Mouse (Mus musculus): ENCODE measurements around the gene Kifc5b.
"Not testable (repeated sequence)": the region's sequence is repeated elsewhere in the genome, so short reads cannot be mapped to it uniquely, and the experiment has no call there.

Gene Kifc5b

DNA sequence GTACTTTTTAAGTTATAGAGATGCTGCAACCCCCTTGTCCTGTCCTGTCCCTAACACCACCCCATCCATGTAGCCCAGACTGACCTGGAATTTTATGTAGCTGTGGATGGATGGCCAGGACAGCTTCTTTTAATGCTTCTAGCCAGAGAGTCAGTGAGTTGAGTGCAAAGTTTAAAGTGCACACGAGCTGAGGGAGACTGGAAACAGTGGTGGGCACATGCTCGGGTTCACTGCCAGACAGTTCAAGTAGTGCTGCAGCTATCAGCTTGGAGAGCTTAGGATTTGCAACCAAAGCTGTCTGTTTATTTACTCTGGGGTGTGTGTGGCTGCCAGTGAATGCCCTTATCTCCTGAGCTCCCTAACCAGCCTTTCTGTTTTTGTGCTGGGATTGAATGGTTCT lies 2.6 kb downstream of the Kifc5b start:
- DNase-seq (ENCODE audit: low read depth): not testable (repeated sequence)

DNA sequence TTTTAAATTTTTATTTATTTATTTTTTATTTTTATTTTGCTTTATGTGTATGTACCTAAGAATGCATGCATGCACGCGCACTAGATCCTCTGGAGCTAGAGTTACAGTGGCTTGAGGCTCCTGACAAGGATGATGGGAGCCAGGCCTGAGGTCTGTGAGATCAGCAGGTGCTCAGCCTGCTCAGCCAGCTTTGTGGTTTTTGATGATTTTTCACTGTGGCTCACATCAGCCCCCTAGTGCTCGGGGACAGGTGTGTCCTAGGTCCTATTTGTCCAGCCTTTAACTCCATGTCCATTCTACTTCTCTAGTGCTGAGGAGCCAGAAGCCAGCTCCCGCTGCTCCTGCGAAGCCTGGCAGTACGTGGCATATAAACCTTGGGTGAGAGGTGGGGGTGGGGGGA lies 5.5 kb downstream of the Kifc5b start:
- not testable (repeated sequence) for DNase-seq (ENCODE audit: low read depth)

- DNase-seq (ENCODE audit: low read depth): not testable (repeated sequence)
These were observed 8.5 kb downstream of the Kifc5b start for GRCm38 (mm10) chr17:26925414-26925813.

- peak; percentile 60 for DNase-seq (ENCODE audit: low read depth)
These were observed 14.9 kb downstream of the Kifc5b start for GRCm38 (mm10) chr17:26931795-26932194.

DNA sequence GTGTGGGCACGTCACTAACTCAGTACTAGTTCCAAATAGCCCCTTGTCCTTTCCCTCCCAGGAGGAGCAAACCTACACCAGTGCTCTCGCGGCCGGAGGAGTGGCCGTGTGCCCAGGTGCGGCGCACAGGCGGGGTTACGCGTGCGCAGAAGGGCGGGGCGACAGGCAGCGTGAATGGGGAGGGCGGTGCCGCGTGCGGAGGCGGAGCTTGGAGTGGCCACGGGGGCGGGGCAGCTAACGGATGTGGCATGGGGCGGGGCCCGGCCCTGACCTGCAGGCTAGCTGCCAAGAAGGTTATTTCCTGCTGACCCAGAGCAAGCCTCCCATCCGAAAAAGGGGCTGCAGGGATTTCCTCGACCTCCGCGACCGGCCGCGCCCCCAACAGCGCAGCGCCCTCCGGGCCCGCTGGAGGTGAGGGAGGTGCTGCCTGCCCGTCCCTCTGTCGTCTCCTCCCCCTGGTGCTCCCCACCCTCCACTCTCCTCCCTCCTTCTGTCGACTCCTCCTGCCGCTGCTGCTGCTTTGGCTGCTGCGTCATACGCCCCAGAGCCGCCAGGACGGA lies 16.0 kb downstream of the Kifc5b start, which contains the start of gene Phf1:
Phf1 (plus strand) TSS at position 214 of the 560 bp plus-strand sequence.
- DNase-seq (ENCODE audit: low read depth): peak; percentile 97

DNA sequence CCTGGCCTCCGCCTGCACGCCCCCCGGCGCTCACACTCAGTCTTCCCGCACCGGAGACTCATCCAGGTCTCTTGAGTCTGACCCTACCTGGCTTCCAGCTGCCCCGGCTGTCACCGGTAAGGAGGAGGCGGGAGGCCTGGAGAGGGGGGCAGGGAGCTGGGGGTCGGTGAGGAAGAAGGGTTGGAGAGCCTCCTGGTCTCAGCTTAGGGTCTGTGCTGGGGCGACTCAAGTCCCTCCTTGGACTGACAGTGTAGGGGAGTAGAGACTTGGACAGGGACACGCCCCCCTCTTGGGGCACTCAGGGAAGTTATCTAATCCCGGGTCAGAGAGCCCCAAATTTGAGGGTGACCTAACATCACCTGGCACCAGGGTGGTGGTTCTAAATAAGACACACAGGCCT lies 16.5 kb downstream of the Kifc5b start:
- DNase-seq (ENCODE audit: low read depth): no peak

DNA sequence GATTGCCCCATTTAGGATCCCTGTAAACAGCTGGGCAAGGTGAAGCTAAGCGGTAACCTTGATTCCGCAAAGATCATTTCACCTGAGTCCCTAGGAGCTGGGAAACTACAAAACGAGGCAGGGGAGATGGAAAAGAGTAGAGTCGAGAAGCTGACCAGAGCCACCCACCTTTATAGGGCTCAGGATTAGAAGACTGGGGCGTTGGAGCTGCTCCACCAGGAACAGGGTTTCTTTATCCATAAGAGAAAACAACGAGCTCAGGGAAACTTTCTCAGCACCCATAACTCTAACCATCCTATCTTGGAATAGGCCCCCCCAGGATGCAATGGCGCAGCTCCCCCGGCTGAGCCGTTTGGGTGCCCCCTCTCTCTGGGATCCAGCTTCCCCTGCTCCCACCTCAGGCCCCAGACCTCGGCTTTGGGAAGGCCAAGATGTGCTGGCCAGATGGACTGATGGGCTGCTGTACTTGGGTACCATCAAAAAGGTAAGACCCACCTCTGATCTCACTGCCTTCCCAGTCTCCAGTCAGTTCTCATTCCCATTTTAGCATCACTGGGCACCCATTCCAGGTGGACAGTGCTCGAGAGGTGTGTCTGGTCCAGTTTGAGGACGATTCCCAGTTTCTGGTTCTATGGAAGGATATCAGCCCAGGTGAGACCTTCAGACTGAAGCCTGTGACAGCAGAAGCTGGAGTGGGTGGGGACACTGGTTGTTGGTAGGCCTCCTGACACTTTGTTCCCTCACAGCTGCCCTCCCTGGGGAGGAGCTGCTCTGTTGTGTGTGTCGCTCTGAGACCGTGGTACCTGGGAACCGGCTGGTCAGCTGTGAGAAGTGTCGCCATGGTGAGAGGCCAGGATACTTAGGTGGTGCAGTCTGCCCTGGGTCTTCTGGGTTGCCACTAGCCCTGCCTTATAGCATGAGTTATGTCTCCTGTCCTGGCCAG lies 17.3 kb downstream of the Kifc5b start:
- no peak for DNase-seq (ENCODE audit: low read depth)

DNA sequence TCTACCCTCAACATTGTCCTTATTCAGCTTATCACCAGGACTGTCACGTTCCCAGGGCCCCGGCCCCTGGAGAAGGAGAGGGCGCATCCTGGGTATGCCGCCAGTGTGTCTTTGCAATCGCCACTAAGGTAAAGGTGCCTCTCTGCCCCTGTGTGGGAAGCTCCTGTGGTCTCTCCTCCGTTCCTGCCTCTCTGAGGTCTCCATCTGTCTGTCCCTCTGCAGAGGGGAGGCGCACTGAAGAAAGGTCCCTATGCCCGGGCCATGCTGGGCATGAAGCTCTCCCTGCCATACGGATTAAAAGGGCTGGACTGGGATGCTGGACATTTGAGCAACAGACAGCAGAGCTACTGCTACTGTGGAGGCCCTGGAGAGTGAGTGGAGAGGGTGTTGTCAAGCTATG lies 18.1 kb downstream of the Kifc5b start:
- DNase-seq (ENCODE audit: low read depth): no peak

DNA sequence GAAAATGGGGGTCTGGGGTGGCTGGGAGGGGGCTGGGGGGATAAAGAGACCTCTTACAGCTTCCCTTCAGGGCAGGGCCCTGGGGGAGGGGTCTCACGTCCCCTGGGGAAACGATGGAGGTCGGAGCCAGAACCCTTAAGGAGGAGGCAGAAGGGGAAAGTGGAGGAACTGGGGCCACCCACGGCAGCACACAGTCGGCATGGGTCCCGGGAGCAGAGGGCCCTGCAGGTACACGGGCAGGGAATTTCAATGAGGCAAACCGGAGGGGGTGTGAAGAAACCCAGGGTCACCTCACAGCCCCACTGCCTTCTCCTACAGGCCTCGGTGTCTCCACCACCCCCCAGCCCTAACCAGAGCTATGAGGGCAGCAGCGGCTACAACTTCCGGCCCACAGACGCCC lies 19.6 kb downstream of the Kifc5b start:
- no peak for DNase-seq (ENCODE audit: low read depth)

DNA sequence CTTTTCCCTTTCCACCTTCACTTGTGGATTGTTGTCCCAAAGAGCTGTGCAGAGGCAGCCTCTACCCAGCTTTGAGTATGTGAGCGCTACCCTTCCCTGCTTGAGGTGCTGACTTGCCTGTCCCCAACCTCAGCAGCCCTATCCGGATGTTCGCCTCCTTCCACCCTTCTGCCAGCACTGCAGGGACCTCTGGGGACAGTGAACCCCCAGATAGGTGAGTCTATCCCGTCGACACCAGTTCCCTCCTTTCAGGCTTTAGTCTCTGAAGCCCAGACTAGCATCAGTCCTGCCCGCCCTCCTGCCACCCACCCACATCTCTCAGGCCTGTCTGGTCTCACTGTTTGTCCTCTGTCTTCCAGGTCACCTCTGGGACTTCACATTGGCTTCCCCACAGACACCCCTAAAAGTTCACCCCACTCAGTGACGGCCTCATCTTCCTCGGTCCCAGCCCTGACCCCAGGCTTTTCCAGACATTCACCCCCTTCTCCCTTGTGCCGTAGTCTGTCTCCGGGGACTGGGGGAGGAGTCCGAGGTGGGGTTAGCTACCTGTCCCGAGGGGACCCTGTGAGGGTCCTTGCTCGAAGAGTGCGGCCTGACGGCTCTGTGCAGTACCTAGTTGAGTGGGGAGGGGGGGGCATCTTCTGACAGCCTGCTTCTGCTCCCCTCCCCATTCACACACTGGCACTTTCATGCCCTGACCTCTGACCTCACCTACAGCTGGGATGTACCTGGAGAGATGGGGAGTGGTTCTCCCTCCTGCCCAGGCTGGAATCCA lies 20.2 kb downstream of the Kifc5b start:
- no peak for DNase-seq (ENCODE audit: low read depth)

DNA sequence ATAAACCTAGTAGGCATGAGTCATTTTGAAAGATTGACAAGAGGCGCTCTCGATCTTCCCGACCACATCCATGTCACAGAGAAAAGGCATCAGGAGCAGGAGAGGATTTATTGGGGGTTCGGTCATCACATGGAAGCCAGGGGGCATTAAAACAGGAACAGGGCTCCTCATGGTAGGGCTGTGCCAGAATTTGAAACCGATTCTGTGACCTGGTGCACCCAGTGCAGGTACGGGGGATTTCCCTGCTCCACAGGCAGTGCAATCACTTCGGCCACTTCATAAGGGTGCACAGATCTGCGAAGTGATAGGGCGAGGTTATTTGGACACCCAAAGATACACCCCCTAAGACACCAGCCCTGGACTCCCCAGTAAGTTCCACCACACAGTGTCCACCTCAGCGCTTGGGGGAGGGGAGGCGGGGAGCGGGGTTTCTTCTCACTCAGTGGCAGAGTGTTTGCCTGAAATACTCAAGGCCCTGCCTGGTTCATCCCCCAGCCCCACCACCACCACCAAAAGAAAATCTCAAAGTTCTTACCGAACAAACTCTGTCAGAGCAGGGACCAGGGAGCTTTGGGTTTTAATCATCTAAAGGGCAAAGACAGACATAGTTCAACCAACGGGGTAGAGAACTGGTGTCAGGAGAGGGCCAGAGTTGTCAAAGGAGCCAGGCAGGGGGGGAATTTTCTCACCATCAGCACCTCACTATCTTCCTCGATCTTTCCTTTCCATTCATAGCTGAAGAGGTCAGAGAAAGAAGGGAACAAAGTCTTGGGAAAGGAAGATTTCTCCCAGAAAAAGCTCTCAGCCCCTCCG lies 21.2 kb downstream of the Kifc5b start:
- DNase-seq (ENCODE audit: low read depth): peak; percentile 61

- no peak for DNase-seq (ENCODE audit: low read depth)
These were observed 21.8 kb downstream of the Kifc5b start for GRCm38 (mm10) chr17:26938731-26939130.

GRCm38 (mm10) chr17:26939178-26939972 lies 22.5 kb downstream of the Kifc5b start, which contains the start of gene Cuta:
Gene Cuta, minus strand, starts transcription at chr17:26939569.
- DNase-seq (ENCODE audit: low read depth): peak; percentile 100

DNA sequence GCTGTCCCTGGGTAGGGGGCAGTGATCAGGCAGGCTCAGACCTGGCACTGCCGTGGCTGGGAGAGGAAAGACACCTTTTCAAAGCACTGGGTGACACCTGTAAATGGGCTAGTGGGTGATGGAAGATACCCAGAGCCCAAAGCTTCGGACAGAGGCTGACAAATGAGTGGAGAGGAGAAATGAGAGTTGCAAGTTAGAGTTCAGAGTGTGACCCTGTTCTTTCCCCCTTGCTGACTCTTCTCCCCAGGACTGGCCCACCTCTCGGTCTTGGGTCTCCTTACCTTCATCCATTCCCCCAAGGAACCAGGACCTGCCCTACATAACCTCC lies 23.0 kb downstream of the Kifc5b start:
- DNase-seq (ENCODE audit: low read depth): no peak

GRCm38 (mm10) chr17:26941031-26941789 lies 24.3 kb downstream of the Kifc5b start, which contains the start of gene Syngap1:
Gene Syngap1, plus strand, starts transcription at chr17:26941253.
- peak; percentile 36 for DNase-seq (ENCODE audit: low read depth)

DNA sequence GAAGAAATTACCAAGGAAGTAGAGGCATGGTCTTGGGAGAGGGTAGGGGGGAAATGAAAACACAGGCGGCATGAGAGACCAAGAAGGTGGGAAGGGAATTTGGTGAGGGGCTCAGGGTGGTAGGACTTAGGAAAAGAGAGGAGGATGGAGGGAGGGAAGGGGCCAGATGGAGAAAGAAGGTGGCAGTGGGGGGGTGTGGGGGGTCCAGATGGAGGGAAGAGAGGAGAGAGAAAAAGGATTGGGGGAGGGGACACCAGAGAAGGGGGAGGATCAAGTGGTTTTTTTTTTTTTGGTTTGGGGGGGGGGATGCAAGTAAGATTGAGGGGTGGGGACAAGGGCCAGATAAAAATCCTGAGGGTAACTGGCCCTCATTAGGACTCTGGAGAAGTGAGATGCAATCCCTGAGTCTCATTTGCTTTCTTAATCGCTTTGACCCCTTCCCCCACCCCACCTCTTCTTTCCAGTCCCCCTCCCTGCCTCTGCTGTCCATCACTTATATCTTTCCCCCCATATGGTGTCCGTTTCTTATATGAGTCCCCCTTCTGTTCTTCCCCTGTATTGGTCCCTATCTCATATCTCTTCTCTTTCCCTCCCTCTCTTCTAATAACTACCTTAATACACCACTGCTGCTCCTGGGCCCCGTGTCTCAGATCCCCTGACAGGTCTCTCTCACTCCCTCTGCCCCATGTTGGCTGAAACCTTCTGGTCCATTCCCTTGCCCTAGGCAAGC lies 25.1 kb downstream of the Kifc5b start:
- peak; percentile 25 for DNase-seq (ENCODE audit: low read depth)

- DNase-seq (ENCODE audit: low read depth): no peak
These were observed 29.1 kb downstream of the Kifc5b start for GRCm38 (mm10) chr17:26945824-26946495.

DNA sequence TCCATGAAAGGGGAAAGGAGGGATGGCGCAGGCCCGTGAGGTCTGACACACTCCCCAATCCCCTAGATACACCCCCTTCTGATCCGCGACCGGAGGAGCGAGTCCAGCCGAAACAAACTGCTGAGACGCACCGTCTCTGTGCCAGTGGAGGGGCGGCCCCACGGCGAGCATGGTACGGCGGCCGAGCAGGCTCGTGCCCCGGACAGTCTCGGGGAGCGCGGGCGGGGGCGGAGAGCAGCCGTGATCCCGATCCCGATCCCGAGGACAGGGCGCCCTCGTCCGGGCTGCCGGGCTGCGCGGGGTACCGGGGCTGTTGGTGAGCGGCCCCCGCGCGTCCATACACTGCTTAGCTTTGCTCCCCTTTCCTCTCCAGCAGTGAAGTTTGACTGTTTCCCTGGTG lies 29.7 kb downstream of the Kifc5b start:
- DNase-seq (ENCODE audit: low read depth): no peak

All from induced T-regulatory cell, adult 2 months (primary cell).